Mouse (Mus musculus): ENCODE data around the gene Rel.

DNA sequence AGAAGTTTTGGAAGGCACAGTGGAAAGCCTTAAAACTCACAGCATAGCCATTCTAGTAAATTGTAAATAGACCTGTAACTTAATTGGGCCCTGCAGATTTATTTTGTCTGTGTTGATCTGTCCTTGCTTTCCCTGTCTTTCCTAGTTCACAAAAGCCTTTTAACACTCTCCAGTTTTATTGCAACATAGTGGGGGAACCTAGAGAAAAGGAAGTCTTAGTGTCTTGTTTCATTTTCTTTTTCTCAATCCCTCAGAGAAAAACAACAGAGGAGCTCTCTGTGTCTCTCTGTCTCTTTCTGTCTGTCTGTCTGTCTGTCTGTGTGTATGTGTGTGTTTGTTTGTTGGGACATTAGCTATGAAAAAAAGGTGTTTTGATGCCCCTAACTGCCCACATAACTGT, 74.9 kb downstream of the Rel start:
- TF ChIP-seq CTCF (IDR thresholded peaks at IDR 0.05; ENCODE audit: control insufficient read depth, insufficient read depth, insufficient replicate concordance, low read depth, low read length) (no peak), POLR2A (IDR thresholded peaks at IDR 0.05; ENCODE audit: control insufficient read depth, low read depth, low read length) (no peak)

Measured in testis, adult 2 months (tissue).